8 mouse cellular contexts compared by ENCODE assay signal in genomic region chr13:37778147-37778593, GRCm38 (mm10). TPM values are rescaled to one million over a fixed set of nuclear protein-coding genes. Genes with fewer than 3 reads are reported as not detected.
DNase-seq lines count a peak whose midpoint lies in the region; ATAC-seq and TF ChIP-seq lines count a peak whose summit lies in the region.

Rreb1 (plus strand) TSS chr13:37778400.

- no peak within 1 kb of the TSS for H3K4me3 ChIP-seq in G1E (ENCODE audit: low read depth, low read length)
- peak within 1 kb of the TSS; percentile 57 for H3K4me3 ChIP-seq in hindbrain, embryonic 12.5 days

- peaks cover 30% of the 10 kb centered on the region for H3K27me3 ChIP-seq in G1E (ENCODE audit: insufficient read depth, low read length)
- H3K27me3 ChIP-seq in hindbrain, embryonic 12.5 days, result peaks cover 38% of the 10 kb centered on the region

- under 1% methylated on average over 37 of the region's 37 CpGs for WGBS in hindbrain, embryonic 12.5 days

- no peaks in the 10 kb centered on the region for H3K36me3 ChIP-seq in G1E (replicated peaks)
- no peaks in the 10 kb centered on the region for H3K36me3 ChIP-seq in hindbrain, embryonic 12.5 days

- peaks cover 8% of the 10 kb centered on the region for H3K4me1 ChIP-seq in G1E (ENCODE audit: insufficient read depth, low read depth, low read length)
- H3K4me1 ChIP-seq in hindbrain, embryonic 12.5 days, result peaks cover 20% of the 10 kb centered on the region

- H3K9ac ChIP-seq in hindbrain, embryonic 12.5 days, result peak within 1 kb of the TSS; percentile 62

- no peak within 1 kb of the TSS for H3K27ac ChIP-seq in hindbrain, embryonic 12.5 days

- TF ChIP-seq CTCF in G1E (IDR thresholded peaks at IDR 0.05; ENCODE audit: low read depth, low read length), result no peak

- H3K9me3 ChIP-seq in G1E (replicated peaks), result no peaks in the 10 kb centered on the region; the same call in 1 of the 2 replicates
- H3K9me3 ChIP-seq in hindbrain, embryonic 12.5 days (replicated peaks), result no peaks in the 10 kb centered on the region

- H3K4me2 ChIP-seq in hindbrain, embryonic 12.5 days (replicated peaks), result peak within 1 kb of the TSS; percentile 100

- no peak for ATAC-seq in G1E (ENCODE audit: extremely low read depth, insufficient number of reproducible peaks, low FRiP score, poor library complexity, severe bottlenecking)
- ATAC-seq in hindbrain, embryonic 12.5 days (ENCODE audit: low FRiP score), result peak; percentile 68

- no peak for DNase-seq in G1E (ENCODE audit: low spot score)
- DNase-seq in cerebellum, postnatal 36 days, result peak; percentile 4 to 13
- DNase-seq in frontal cortex, postnatal 36 days (ENCODE audit: low spot score in 2 of 2), result peak; percentile 24 to 48
- DNase-seq in layer of hippocampus, postnatal 36 days, result peak; percentile 27 to 54
- DNase-seq in lung, postnatal 14 days, result peak; percentile 44
- DNase-seq in ovary, postnatal 36 days (ENCODE audit: low spot score), result peak; percentile 57
- DNase-seq in urinary bladder, postnatal 36 days (ENCODE audit: low spot score in 2 of 2), result peak; percentile 11 to 36

RNA-seq across cellular contexts. Expression of gene Rreb1, which starts in this region (rescaled TPM):
- total RNA-seq in G1E (2014; fragmentation: Nextera tagmentation), result 106 and 122 TPM in 2 replicates
- total RNA-seq in G1E (2017), result 16.8 and 16.9 TPM in 2 replicates
- 81.6 and 87.2 TPM in 2 replicates for polyA plus RNA-seq in G1E (2012)
- polyA plus RNA-seq in hindbrain, embryonic 12.5 days (2016; fragmentation: Nextera tagmentation; extraction: Ambion mirVana), result 6.1 and 6.4 TPM in 2 replicates
- 10 to 100 TPM; 63.5 to 79.8 TPM for total RNA-seq in layer of hippocampus, postnatal 36 days (2021)

Comparison
In these comparisons a context has a peak if more than half of its experiments do, and no peak if none do; other contexts are left out.
1. RNA of gene Rreb1 (polyA plus RNA-seq): 81.6 to 87.2 TPM in G1E; 6.1 to 6.4 TPM in hindbrain, embryonic 12.5 days; every median in the first group is over 10 times any median in the second.